ENCODE assay signal across 30 mouse cellular contexts in the genomic region with DNA sequence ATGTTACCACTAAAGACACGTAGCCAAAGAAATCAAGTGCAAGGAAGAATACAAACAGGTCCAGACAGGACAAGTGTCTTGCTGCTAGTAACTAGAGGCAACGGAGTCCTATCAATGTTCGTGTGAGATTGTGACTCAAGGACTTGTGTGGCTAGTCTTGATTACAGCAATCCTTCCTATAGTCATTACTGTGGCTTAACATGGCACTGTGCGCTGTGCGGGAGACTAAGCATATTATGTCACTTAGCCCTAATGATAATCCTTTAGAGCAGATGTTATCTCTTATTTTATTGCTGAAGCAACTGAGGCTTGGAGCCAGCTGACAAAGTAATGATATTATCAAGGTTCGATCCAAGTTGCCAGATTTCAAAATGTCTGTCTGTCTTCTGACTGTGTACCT.
DNase-seq lines count a peak whose midpoint lies in the region; ATAC-seq lines count a peak whose summit lies in the region.
"Had no signal": no experiment of that assay in that cellular context is flagged by ENCODE, and none has a peak within 500 bp of the region (broad histone marks: within the 10 kb centered on the region; RNA-seq: fewer than 3 reads in every experiment).

No protein-coding gene starts in this region.

- no peak overlapping the region for H3K9ac ChIP-seq in embryonic facial prominence, embryonic 14.5 days (ENCODE audit: low read depth, low read length)
- no peak overlapping the region for H3K9ac ChIP-seq in hindbrain, embryonic 11.5 days (ENCODE audit: low read depth, low read length)
- H3K9ac ChIP-seq: embryonic facial prominence, embryonic 13.5 days; forebrain, postnatal 0 days; heart, embryonic 12.5 days; heart, embryonic 15.5 days; hindbrain, embryonic 14.5 days had no signal

- no peak overlapping the region for H3K4me2 ChIP-seq in embryonic facial prominence, embryonic 14.5 days (ENCODE audit: low read depth, low read length)
- H3K4me2 ChIP-seq in hindbrain, embryonic 11.5 days (replicated peaks; ENCODE audit: low read depth, low read length), result no peak overlapping the region
- H3K4me2 ChIP-seq: embryonic facial prominence, embryonic 13.5 days; heart, embryonic 12.5 days; heart, embryonic 15.5 days; hindbrain, embryonic 14.5 days had no signal

- H3K36me3 ChIP-seq in embryonic facial prominence, embryonic 14.5 days (ENCODE audit: control insufficient read depth, insufficient read depth, low read length), result no peaks in the 10 kb centered on the region
- H3K36me3 ChIP-seq in embryonic facial prominence, embryonic 10.5 days (replicated peaks), result no peaks in the 10 kb centered on the region
- H3K36me3 ChIP-seq in hindbrain, embryonic 11.5 days (ENCODE audit: control insufficient read depth, insufficient read depth, low read length), result no peaks in the 10 kb centered on the region
- H3K36me3 ChIP-seq: embryonic facial prominence, embryonic 13.5 days; G1E; heart, embryonic 12.5 days; heart, embryonic 15.5 days; hindbrain, embryonic 10.5 days had no signal

- H3K9me3 ChIP-seq in embryonic facial prominence, embryonic 14.5 days (ENCODE audit: control insufficient read depth, low read length), result no peaks in the 10 kb centered on the region
- H3K9me3 ChIP-seq in embryonic facial prominence, embryonic 10.5 days, result no peaks in the 10 kb centered on the region
- no peaks in the 10 kb centered on the region for H3K9me3 ChIP-seq in hindbrain, embryonic 11.5 days (ENCODE audit: control insufficient read depth, low read length)
- H3K9me3 ChIP-seq: embryonic facial prominence, embryonic 13.5 days; heart, embryonic 12.5 days; heart, embryonic 15.5 days; hindbrain, embryonic 10.5 days had no signal

- H3K4me1 ChIP-seq in embryonic facial prominence, embryonic 14.5 days (ENCODE audit: control insufficient read depth, insufficient read depth, low read length), result no peaks in the 10 kb centered on the region
- H3K4me1 ChIP-seq in embryonic facial prominence, embryonic 10.5 days, result no peaks in the 10 kb centered on the region
- H3K4me1 ChIP-seq in hindbrain, embryonic 11.5 days (replicated peaks; ENCODE audit: control insufficient read depth, insufficient read depth, low read length), result no peaks in the 10 kb centered on the region
- H3K4me1 ChIP-seq: heart, embryonic 12.5 days; heart, embryonic 15.5 days; hindbrain, embryonic 10.5 days had no signal

- no peak overlapping the region for H3K27ac ChIP-seq in embryonic facial prominence, embryonic 14.5 days (replicated peaks; ENCODE audit: low read depth, low read length)
- H3K27ac ChIP-seq in embryonic facial prominence, embryonic 10.5 days (replicated peaks), result no peak overlapping the region
- H3K27ac ChIP-seq in hindbrain, embryonic 11.5 days (ENCODE audit: low read depth, low read length), result no peak overlapping the region
- H3K27ac ChIP-seq: embryonic facial prominence, embryonic 13.5 days; gastrocnemius, adult 2 months; heart, embryonic 15.5 days; hindbrain, embryonic 10.5 days; hindbrain, embryonic 14.5 days; hindbrain, postnatal 0 days had no signal

- DNase-seq in embryonic facial prominence, embryonic 14.5 days (ENCODE audit: low spot score), result peak; percentile 31
- DNase-seq in embryonic facial prominence, embryonic 10.5 days (ENCODE audit: low spot score), result no peak
- DNase-seq in 416B (ENCODE audit: low read depth), result peak; percentile 7
- DNase-seq in layer of hippocampus, postnatal 25 days (ENCODE audit: extremely low spot score in 1 of 2, low spot score in 1 of 2), result no peak
- no peak for DNase-seq in hindbrain, embryonic 11.5 days (ENCODE audit: low spot score)
- DNase-seq: adrenal gland, postnatal 10 days; adrenal gland, postnatal 36 days; B cell, adult 2 months; cerebellum, adult 11 months; cerebellum, adult 2 months; cerebellum, adult 9-11 months; cerebellum, postnatal 25 days; forebrain, postnatal 0 days; gastrocnemius, adult 2 months; gastrocnemius, postnatal 14 days; heart, postnatal 10 days; heart, postnatal 36 days had no signal

- WGBS in embryonic facial prominence, embryonic 14.5 days, result 70% methylated on average over 6 of the region's 6 CpGs
- WGBS in embryonic facial prominence, embryonic 10.5 days, result 87% methylated on average over 6 of the region's 6 CpGs
- 91% methylated on average over 6 of the region's 6 CpGs for WGBS in hindbrain, embryonic 11.5 days

- no peak for ATAC-seq in embryonic facial prominence, embryonic 14.5 days (ENCODE audit: low read depth)
- peak; percentile 72 for ATAC-seq in granulocyte monocyte progenitor cell, adult 5-6 weeks (replicated peaks; ENCODE audit: poor library complexity, severe bottlenecking)
- ATAC-seq in hindbrain, embryonic 11.5 days (ENCODE audit: low FRiP score), result no peak
- ATAC-seq: forebrain, embryonic 14.5 days; forebrain, postnatal 0 days; hindbrain, postnatal 0 days; inflammation-experienced regulatory T-cells, adult 6 months; intestine, embryonic 16.5 days; Patski had no signal

- no peak overlapping the region for H3K4me3 ChIP-seq in embryonic facial prominence, embryonic 14.5 days (ENCODE audit: low read depth, low read length)
- no peak overlapping the region for H3K4me3 ChIP-seq in embryonic facial prominence, embryonic 10.5 days
- no peak overlapping the region for H3K4me3 ChIP-seq in hindbrain, embryonic 11.5 days (ENCODE audit: low read depth, low read length)
- H3K4me3 ChIP-seq: embryonic facial prominence, embryonic 13.5 days; gastrocnemius, adult 2 months; heart, embryonic 12.5 days; heart, embryonic 15.5 days; hindbrain, embryonic 10.5 days had no signal

- no peaks in the 10 kb centered on the region for H3K27me3 ChIP-seq in embryonic facial prominence, embryonic 14.5 days (replicated peaks; ENCODE audit: control insufficient read depth, insufficient read depth, low read length)
- H3K27me3 ChIP-seq in embryonic facial prominence, embryonic 10.5 days (replicated peaks; ENCODE audit: low read depth, poor library complexity, severe bottlenecking), result no peaks in the 10 kb centered on the region
- H3K27me3 ChIP-seq in hindbrain, embryonic 11.5 days (ENCODE audit: control insufficient read depth, insufficient read depth, low read length), result no peaks in the 10 kb centered on the region
- H3K27me3 ChIP-seq: CH12.LX; embryonic facial prominence, embryonic 13.5 days; heart, embryonic 12.5 days; heart, embryonic 15.5 days; Patski had no signal

Comparison
In these comparisons a context has a peak if more than half of its experiments do, and no peak if none do; other contexts are left out.
1. DNase-seq: peak in embryonic facial prominence, embryonic 14.5 days (single experiment) and 416B (single experiment); none in embryonic facial prominence, embryonic 10.5 days (single experiment), layer of hippocampus, postnatal 25 days (0 of 2) and hindbrain, embryonic 11.5 days (single experiment).